ENCODE assay signal across 8 mouse cellular contexts in the genomic region with DNA sequence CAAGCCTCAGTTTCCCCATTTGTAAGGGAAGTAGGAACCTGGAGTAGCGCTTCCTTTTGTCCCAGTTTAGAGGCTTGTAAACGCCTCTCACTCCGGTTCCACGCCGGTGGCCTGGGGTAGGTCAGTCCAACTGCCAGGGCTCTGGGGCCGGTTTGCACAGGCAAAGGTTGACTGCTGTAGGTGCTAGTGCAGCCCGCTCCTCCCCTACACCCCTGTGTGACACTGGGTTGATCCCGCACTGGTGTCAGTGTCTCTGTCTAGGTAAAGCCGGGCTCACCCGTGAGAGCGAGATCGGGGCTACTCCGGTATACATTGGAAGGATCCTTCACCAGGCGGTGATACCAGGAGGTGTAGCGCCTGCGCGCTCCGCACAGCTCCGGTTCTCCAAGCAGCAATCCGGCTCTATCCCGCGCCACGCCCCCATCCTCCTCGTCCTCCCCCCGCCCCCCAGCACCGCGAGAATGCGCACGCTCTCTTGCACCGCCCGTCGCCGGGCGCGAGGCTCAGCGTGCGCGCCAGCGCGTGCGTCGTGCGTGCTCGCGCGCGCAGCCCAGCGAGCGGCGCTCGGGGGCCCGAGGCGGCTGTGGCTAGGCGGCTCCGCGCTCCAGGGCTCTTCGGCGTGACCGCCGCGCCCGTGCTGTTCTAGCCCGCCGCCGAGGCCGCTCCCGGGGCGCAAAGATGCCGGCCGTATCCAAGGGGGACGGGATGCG. TPM values are rescaled to one million over a fixed set of nuclear protein-coding genes. Genes with fewer than 3 reads are reported as not detected.
DNase-seq lines count a peak whose midpoint lies in the region; ATAC-seq and TF ChIP-seq lines count a peak whose summit lies in the region.

TSS of gene Ap2a2 (plus strand) at position 492 of the 710 bp plus-strand sequence.

- peak within 1 kb of the TSS; percentile 23 for H3K4me3 ChIP-seq in G1E (ENCODE audit: low read depth, low read length)
- H3K4me3 ChIP-seq in forebrain, postnatal 0 days (ENCODE audit: low read depth, low read length) = peak within 1 kb of the TSS; percentile 100
- peak within 1 kb of the TSS; percentile 77 for H3K4me3 ChIP-seq in lung, embryonic 15.5 days

- no peaks in the 10 kb centered on the region for H3K36me3 ChIP-seq in G1E (replicated peaks)
- H3K36me3 ChIP-seq in forebrain, postnatal 0 days (ENCODE audit: insufficient read depth) = peaks cover 7% of the 10 kb centered on the region; the same call in 1 of the 2 replicates
- 0 out of 2 replicates have a peak, but pooled peaks cover 3% of the 10 kb centered on the region for H3K36me3 ChIP-seq in lung, embryonic 15.5 days

- peaks cover 24% of the 10 kb centered on the region for H3K27me3 ChIP-seq in G1E (ENCODE audit: insufficient read depth, low read length)
- no peaks in the 10 kb centered on the region for H3K27me3 ChIP-seq in forebrain, postnatal 0 days (ENCODE audit: insufficient read depth, low read length)
- H3K27me3 ChIP-seq in lung, embryonic 15.5 days = no peaks in the 10 kb centered on the region

- H3K9me3 ChIP-seq in G1E (replicated peaks) = no peaks in the 10 kb centered on the region
- H3K9me3 ChIP-seq in forebrain, postnatal 0 days (ENCODE audit: low read length) = no peaks in the 10 kb centered on the region
- H3K9me3 ChIP-seq in lung, embryonic 15.5 days = no peaks in the 10 kb centered on the region

- peaks cover 5% of the 10 kb centered on the region; the same call in 1 of the 2 replicates for H3K4me1 ChIP-seq in G1E (ENCODE audit: insufficient read depth, low read depth, low read length)
- H3K4me1 ChIP-seq in forebrain, postnatal 0 days (ENCODE audit: insufficient read depth) = peaks cover 11% of the 10 kb centered on the region
- H3K4me1 ChIP-seq in lung, embryonic 15.5 days = peaks cover 19% of the 10 kb centered on the region

- under 1% methylated on average over 72 of the region's 72 CpGs for WGBS in forebrain, postnatal 0 days
- WGBS in lung, embryonic 15.5 days = under 1% methylated on average over 72 of the region's 72 CpGs

- no peak for DNase-seq in G1E (ENCODE audit: low spot score)
- peak; percentile 89 to 95 for DNase-seq in cerebellum, adult 18-20 months
- DNase-seq in forebrain, postnatal 0 days = peak; percentile 98
- DNase-seq in heart, postnatal 4 days = peak; percentile 92
- peak; percentile 79 to 86 for DNase-seq in layer of hippocampus, adult 8-10 months (ENCODE audit: low spot score in 2 of 2)
- peak; percentile 86 for DNase-seq in ovary, adult 18-20 months (ENCODE audit: low spot score)
- DNase-seq in thymus, postnatal 0 days (ENCODE audit: low spot score) = peak; percentile 94

- H3K27ac ChIP-seq in forebrain, postnatal 0 days (ENCODE audit: low read depth, low read length) = peak within 1 kb of the TSS; percentile 87
- H3K27ac ChIP-seq in lung, embryonic 15.5 days = peak within 1 kb of the TSS; percentile 73

- TF ChIP-seq CTCF in G1E (IDR thresholded peaks at IDR 0.05; ENCODE audit: low read depth, low read length) = no peak
- peak; percentile 7; the same call in 1 of the 2 replicates for TF ChIP-seq CTCF in forebrain, postnatal 0 days (IDR thresholded peaks at IDR 0.05; ENCODE audit: low read depth)

- H3K4me2 ChIP-seq in forebrain, postnatal 0 days (ENCODE audit: low read depth) = peak within 1 kb of the TSS; percentile 88
- H3K4me2 ChIP-seq in lung, embryonic 15.5 days = peak within 1 kb of the TSS; percentile 94

- peak within 1 kb of the TSS; percentile 96 for H3K9ac ChIP-seq in forebrain, postnatal 0 days
- H3K9ac ChIP-seq in lung, embryonic 15.5 days = peak within 1 kb of the TSS; percentile 95

- ATAC-seq in G1E (ENCODE audit: extremely low read depth, insufficient number of reproducible peaks, low FRiP score, poor library complexity, severe bottlenecking) = no peak
- peak; percentile 96 for ATAC-seq in forebrain, postnatal 0 days
- ATAC-seq in lung, embryonic 15.5 days (ENCODE audit: borderline replicate concordance, extremely low read depth, low FRiP score, low TSS enrichment) = peak; percentile 95

RNA-seq across cellular contexts. Expression of gene Ap2a2, which starts in this region (rescaled TPM):
- total RNA-seq in G1E (2014; fragmentation: Nextera tagmentation) (1.0 and 3.2 TPM in 2 replicates), G1E (2017) (4.5 and 5.3 TPM in 2 replicates)
- polyA plus RNA-seq in G1E (2012) = 2.8 TPM in 2 replicates
- 154 and 187 TPM in 2 replicates for total RNA-seq in forebrain, postnatal 0 days (2014; rRNA removed)
- 91.5 and 112 TPM in 2 replicates for polyA plus RNA-seq in forebrain, postnatal 0 days (2015; fragmentation: Nextera tagmentation; extraction: Ambion mirVana)
- 10 to 100 TPM; 61.1 to 61.4 TPM for total RNA-seq in heart, postnatal 4 days (2021)
- 100 to 1,000 TPM; 217 to 253 (median 230) TPM for total RNA-seq in layer of hippocampus, adult 8-10 months (2022)
- 69.1 and 73.4 TPM in 2 replicates for polyA plus RNA-seq in lung, embryonic 15.5 days (2015; fragmentation: Nextera tagmentation; extraction: Ambion mirVana)
- 39.4 and 40.1 TPM in 2 replicates for polyA plus RNA-seq in thymus, postnatal 0 days (2015; fragmentation: Nextera tagmentation; extraction: Ambion mirVana)

Comparison
In these comparisons a context has a peak if more than half of its experiments do, and no peak if none do; other contexts are left out.
1. RNA of gene Ap2a2 (total RNA-seq): 217 to 253 TPM in layer of hippocampus, adult 8-10 months, 154 to 187 TPM in forebrain, postnatal 0 days and 61.1 to 61.4 TPM in heart, postnatal 4 days; 1.0 to 5.3 TPM in G1E; every median in the first group is over 4 times any median in the second.
2. RNA of gene Ap2a2 (polyA plus RNA-seq): 91.5 to 112 TPM in forebrain, postnatal 0 days, 69.1 to 73.4 TPM in lung, embryonic 15.5 days and 39.4 to 40.1 TPM in thymus, postnatal 0 days; 2.8 TPM in G1E; every median in the first group is over 10 times any median in the second.
3. H3K4me3 ChIP-seq: peak in every context shown above with its lines; median percentile 100 in forebrain, postnatal 0 days; 77 in lung, embryonic 15.5 days; 23 in G1E.